Mouse (Mus musculus) liver, embryonic 14.5 days (tissue): Measurements from ENCODE around the gene Noxa1. TPM values are rescaled to one million over a fixed set of nuclear protein-coding genes. Genes with fewer than 3 reads are reported as not detected.

Source experiments
- ATAC-seq: fragments of 200-750 bp; cut with Nextera tagmentation; 2 replicates; pipeline ENCODE4 v1.8.0; 2017; ENCODE audit warnings: moderate number of reproducible peaks, mild to moderate bottlenecking, moderate library complexity; ENCODE audit not compliant: insufficient read depth
- DNase-seq, 3 experiments: peaks; one replicate each; pipeline ENCODE4 v3.0.0-alpha.2; 2012 to 2013; ENCODE audit warnings: low read depth in 3 of 3, low spot score in 3 of 3
- H3K27ac ChIP-seq: fragments of 300-500 bp; sonication (generic); 2 replicates; pipeline ENCODE4 v1.5.1; 2014; ENCODE audit warnings: moderate library complexity, mild to moderate bottlenecking, control low read depth, inconsistent platforms
- H3K27me3 ChIP-seq: fragments of 300-500 bp; sonication (generic); 2 replicates; pipeline ENCODE4 v1.6.1; 2014; ENCODE audit warnings: mild to moderate bottlenecking, low read length, moderate library complexity; ENCODE audit not compliant: control insufficient read depth, insufficient read depth
- H3K36me3 ChIP-seq: fragments of 300-500 bp; sonication (generic); replicated peaks from 2 replicates; pipeline ENCODE4 v1.6.1; 2014; ENCODE audit warnings: low read depth; ENCODE audit not compliant: control insufficient read depth, insufficient read depth
- H3K4me1 ChIP-seq, 2 experiments: fragments of 200-500 bp in 1 of 2; fragments of 300-500 bp in 1 of 2; sonication (generic) in 1 of 2; replicated peaks; 2 replicates each; pipeline ENCODE4 v1.6.1; 2012 to 2014; ENCODE audit warnings: antibody characterized with exemption in 1 of 2, inconsistent platforms in 1 of 2, low read length in 1 of 2; ENCODE audit not compliant: control insufficient read depth in 2 of 2, insufficient read depth in 2 of 2
- H3K4me2 ChIP-seq: fragments of 300-500 bp; sonication (generic); 2 replicates; pipeline ENCODE4 v1.6.1; 2014; ENCODE audit warnings: low read depth, mild to moderate bottlenecking, control low read depth, moderate library complexity
- H3K4me3 ChIP-seq, 2 experiments: fragments of 200-500 bp in 1 of 2; fragments of 300-500 bp in 1 of 2; sonication (generic) in 1 of 2; 2 replicates each; pipeline ENCODE4 v1.5.1; 2012 to 2014; ENCODE audit warnings: low read depth in 2 of 2, low read length in 2 of 2, mild to moderate bottlenecking in 2 of 2, control low read depth in 1 of 2, inconsistent platforms in 1 of 2, moderate library complexity in 1 of 2; ENCODE audit not compliant: insufficient read depth in 1 of 2
- H3K9ac ChIP-seq: fragments of 300-500 bp; sonication (generic); replicated peaks from 2 replicates; pipeline ENCODE4 v1.6.1; 2014; ENCODE audit warnings: mild to moderate bottlenecking, control low read depth, moderate library complexity
- H3K9me3 ChIP-seq: fragments of 300-500 bp; sonication (generic); 2 replicates; pipeline ENCODE4 v1.6.1; 2016; ENCODE audit warnings: low read length, mixed read lengths; ENCODE audit not compliant: control insufficient read depth
- CTCF ChIP-seq: IDR thresholded peaks from 2 replicates; pipeline ENCODE4 v1.5.1; 2016; ENCODE audit warnings: antibody characterized with exemption, low read depth, control low read depth
- EP300 ChIP-seq: IDR thresholded peaks from 2 replicates; pipeline ENCODE4 v1.6.1; 2016; ENCODE audit warnings: antibody characterized with exemption, low read depth
- WGBS: fragments of 180-500 bp; shearing (Covaris S2); extraction: QIAGEN DNeasy Blood & Tissue Kit; methylation state at CpG from one replicate; pipeline ENCODE4 v1.1.7; 2014; ENCODE audit not compliant: insufficient replicate concordance; 5-methylcytosine and 5-hydroxymethylcytosine counted together
- polyA plus RNA-seq, 2 experiments: library from polyadenylated mRNA; depleted of rRNA in 1 of 2; stranded (reverse) in 1 of 2; unstranded in 1 of 2; fragments of >200 nt; fragmentation: Nextera tagmentation in 1 of 2; extraction: Ambion mirVana in 1 of 2; gene quantifications; 2 replicates each; pipeline versions ENCODE4 v1.2.1 to v1.2.3; 2012 to 2014

Gene Noxa1
- 0.95 and 1.1 TPM in 2 replicates for polyA plus RNA-seq (2012; rRNA removed)
- 1.2 and 1.8 TPM in 2 replicates for polyA plus RNA-seq (2014; fragmentation: Nextera tagmentation; extraction: Ambion mirVana)

- Histone ChIP-seq H3K4me1 (no peaks in the 10 kb centered on the region), H3K9me3 (no peaks in the 10 kb centered on the region), H3K4me2 (peak within 1 kb of the TSS; percentile 56), H3K9ac (no peak within 1 kb of the TSS), H3K4me3 (peak within 1 kb of the TSS; percentile 6 to 26; a peak in 2 of 4 replicates), H3K36me3 (no peaks in the 10 kb centered on the region), H3K27ac (no peak within 1 kb of the TSS), H3K27me3 (no peaks in the 10 kb centered on the region)
- DNase-seq (peak; percentile 37 to 50 (median 46)), ATAC-seq (peak; percentile 77)
- peak; percentile 63 for TF ChIP-seq CTCF
- TF ChIP-seq EP300, result no peak
- WGBS, result 43% methylated on average over 28 of the region's 28 CpGs
Measured at GRCm38 (mm10) chr2:25095109-25095850, at the start of gene Noxa1. Noxa1 (minus strand) TSS chr2:25095149.

- Histone ChIP-seq H3K4me1 (peaks cover 15 to 18% of the 10 kb centered on the region in 2 experiments), H3K9me3 (no peaks in the 10 kb centered on the region), H3K4me2 (no peak overlapping the region), H3K9ac (no peak overlapping the region), H3K4me3 (no peak overlapping the region), H3K27ac (no peak overlapping the region), H3K36me3 (no peaks in the 10 kb centered on the region), H3K27me3 (no peaks in the 10 kb centered on the region)
- TF ChIP-seq CTCF (no peak), EP300 (no peak)
- ATAC-seq (no peak), DNase-seq (no peak)
- 82% methylated on average over 5 of the region's 5 CpGs for WGBS
Measured at GRCm38 (mm10) chr2:25141921-25142320, 47.0 kb upstream of the Noxa1 start.

- no peaks in the 10 kb centered on the region for H3K27me3 ChIP-seq
- H3K9me3 ChIP-seq, result no peaks in the 10 kb centered on the region
- no peak for ATAC-seq
- peaks cover 18 to 20% of the 10 kb centered on the region in 2 experiments for H3K4me1 ChIP-seq
- no peaks in the 10 kb centered on the region for H3K36me3 ChIP-seq
- H3K27ac ChIP-seq, result no peak overlapping the region
- H3K4me2 ChIP-seq, result no peak overlapping the region
- H3K9ac ChIP-seq, result no peak overlapping the region
- TF ChIP-seq CTCF (peak; percentile 64), EP300 (no peak)
- 57% methylated on average over 4 of the region's 4 CpGs for WGBS
- DNase-seq, result no peak
- no peak overlapping the region for H3K4me3 ChIP-seq
Measured at GRCm38 (mm10) chr2:25141185-25141584, 46.2 kb upstream of the Noxa1 start.

GRCm38 (mm10) chr2:25137832-25138231 lies 42.9 kb upstream of the Noxa1 start:
- ATAC-seq (peak; percentile 96), DNase-seq (peak; percentile 60 to 64 (median 64))
- H3K27me3 ChIP-seq, result no peaks in the 10 kb centered on the region
- H3K9ac ChIP-seq, result peak overlapping the region; percentile 45
- H3K36me3 ChIP-seq, result no peaks in the 10 kb centered on the region
- H3K9me3 ChIP-seq, result no peaks in the 10 kb centered on the region
- WGBS, result 11% methylated on average over 6 of the region's 6 CpGs
- peak; percentile 77 for TF ChIP-seq EP300
- no peak for TF ChIP-seq CTCF
- H3K4me3 ChIP-seq, result no peak overlapping the region
- peak overlapping the region; percentile 69 for H3K27ac ChIP-seq
- peaks cover 18 to 21% of the 10 kb centered on the region in 2 experiments for H3K4me1 ChIP-seq
- H3K4me2 ChIP-seq, result peak overlapping the region; percentile 33

GRCm38 (mm10) chr2:25131601-25132000 lies 36.7 kb upstream of the Noxa1 start:
- H3K36me3 ChIP-seq, result no peaks in the 10 kb centered on the region
- DNase-seq (peak; percentile 32 to 41 (median 35)), ATAC-seq (peak; percentile 86)
- H3K4me2 ChIP-seq, result peak overlapping the region; percentile 11
- peak overlapping the region; percentile 43 for H3K9ac ChIP-seq
- no peaks in the 10 kb centered on the region for H3K9me3 ChIP-seq
- WGBS, result 16% methylated on average over 9 of the region's 9 CpGs
- no peaks in the 10 kb centered on the region for H3K27me3 ChIP-seq
- H3K4me1 ChIP-seq, result peaks cover 13 to 17% of the 10 kb centered on the region in 2 experiments
- H3K27ac ChIP-seq, result peak overlapping the region; percentile 53
- no peak overlapping the region for H3K4me3 ChIP-seq
- TF ChIP-seq EP300, result peak; percentile 77
- no peak for TF ChIP-seq CTCF
